Mouse (Mus musculus) large intestine, adult 2 months (tissue): ENCODE data around the gene Vmn1r205. TPM values are rescaled to one million over a fixed set of nuclear protein-coding genes. Genes with fewer than 3 reads are reported as not detected.
"Not testable (repeated sequence)": the region's sequence is repeated elsewhere in the genome, so short reads cannot be mapped to it uniquely, and the experiment has no call there.

ENCODE experiments used
- DNase-seq: peaks from one replicate; pipeline ENCODE4 v3.0.0-alpha.2; 2012; ENCODE audit warnings: low read depth, low spot score
- WGBS: fragments of 180-500 bp; shearing (Covaris S2); methylation state at CpG from one replicate; pipeline ENCODE4 v1.1.7; 2018; 5-methylcytosine and 5-hydroxymethylcytosine counted together
- polyA plus RNA-seq: library from polyadenylated mRNA; depleted of rRNA; stranded (reverse); fragments of >200 nt; gene quantifications from 2 replicates; pipeline ENCODE4 v1.2.3, GENCODE M21; 2012; rRNA removed

The Vmn1r205 gene
- polyA plus RNA-seq: not detected in 2 replicates

- WGBS: 78% methylated on average over 3 of the region's 3 CpGs
- DNase-seq: no peak
Observed at GRCm38 (mm10) chr13:22592900-22593299, at the start of gene Vmn1r205. TSS of gene Vmn1r205 (minus strand) at chr13:22593000.

- not testable (repeated sequence) for DNase-seq
Observed at GRCm38 (mm10) chr13:22624151-22624550, 31.4 kb upstream of the Vmn1r205 start, which contains the start of gene Vmn1r206. TSS of gene Vmn1r206 (minus strand) at chr13:22624251.

GRCm38 (mm10) chr13:22583336-22583735 is 9.5 kb downstream of the Vmn1r205 start:
- WGBS: 81% methylated on average over 14 of the region's 14 CpGs
- DNase-seq: not testable (repeated sequence)

GRCm38 (mm10) chr13:22574911-22575310 is 17.9 kb downstream of the Vmn1r205 start:
- DNase-seq: not testable (repeated sequence)
- 75% methylated on average over 3 of the region's 3 CpGs for WGBS

GRCm38 (mm10) chr13:22552898-22553297 is 39.9 kb downstream of the Vmn1r205 start, which contains the start of gene Vmn1r204:
TSS of gene Vmn1r204 (plus strand) at chr13:22553198.
- 45% methylated on average over 1 of the region's 1 CpGs for WGBS

More at GRCm38 (mm10) chr13:22552898-22553297, 39.9 kb downstream of the Vmn1r205 start, which contains the start of gene Vmn1r204:
- DNase-seq: not testable (repeated sequence)

Other genes with a start within 250 kb of the Vmn1r205 start
- 0.02 TPM in 1 of 2 replicates, not detected in the other for gene Vmn1r198, start 242.6 kb downstream of the Vmn1r205 start, polyA plus RNA-seq
- gene Vmn1r199, start 213.2 kb downstream of the Vmn1r205 start, polyA plus RNA-seq: not detected in 2 replicates
- not detected in 2 replicates for gene Vmn1r200, start 202.6 kb downstream of the Vmn1r205 start, polyA plus RNA-seq
- gene Vmn1r201, start 121.1 kb downstream of the Vmn1r205 start, polyA plus RNA-seq: not detected in 2 replicates
- not detected in 2 replicates for gene Vmn1r202, start 87.6 kb downstream of the Vmn1r205 start, polyA plus RNA-seq
- gene Vmn1r203, start 74.9 kb downstream of the Vmn1r205 start, polyA plus RNA-seq: not detected in 2 replicates
- not detected in 2 replicates for gene Vmn1r204, start 39.8 kb downstream of the Vmn1r205 start, polyA plus RNA-seq
- gene Vmn1r206, start 31.3 kb upstream of the Vmn1r205 start, polyA plus RNA-seq: not detected in 2 replicates
- not detected in 2 replicates for gene Vmn1r207-ps, start 136.6 kb upstream of the Vmn1r205 start, polyA plus RNA-seq
- not detected in 2 replicates for gene Vmn1r208, start 184.4 kb upstream of the Vmn1r205 start, polyA plus RNA-seq
- not detected in 2 replicates for gene Vmn1r209, start 216.7 kb upstream of the Vmn1r205 start, polyA plus RNA-seq
- gene Vmn1r210, start 238.3 kb upstream of the Vmn1r205 start, polyA plus RNA-seq: not detected in 2 replicates